Mouse (Mus musculus): ENCODE data around the gene Vrk3.

GRCm38 (mm10) chr7:44823409-44823808, 75.2 kb downstream of the Vrk3 start:
- TF ChIP-seq CTCF (IDR thresholded peaks at IDR 0.05; ENCODE audit: extremely low read depth, insufficient read depth, insufficient read length, insufficient replicate concordance) (no peak), POLR2A (IDR thresholded peaks at IDR 0.05; ENCODE audit: low read depth, low read length) (no peak)
